Mouse (Mus musculus) ES-E14 (cell line): ENCODE measurements around the gene Sap18.
"Not testable (repeated sequence)": the region's sequence is repeated elsewhere in the genome, so short reads cannot be mapped to it uniquely, and the experiment has no call there.

ENCODE experiments used
- CHD2 ChIP-seq: IDR thresholded peaks from 2 replicates; pipeline ENCODE4 v1.6.1; 2014; ENCODE audit warnings: mild to moderate bottlenecking, low read depth, low read length, inconsistent platforms
- MAFK ChIP-seq: IDR thresholded peaks from 2 replicates; pipeline ENCODE4 v1.6.1; 2014; ENCODE audit warnings: mild to moderate bottlenecking, low read depth, low read length, inconsistent platforms; ENCODE audit not compliant: insufficient read depth
- ZC3H11A ChIP-seq: IDR thresholded peaks from 2 replicates; pipeline ENCODE4 v1.6.1; 2012; ENCODE audit warnings: low read depth, mild to moderate bottlenecking, inconsistent platforms, low read length, borderline replicate concordance

- not testable (repeated sequence) for TF ChIP-seq MAFK, CHD2, ZC3H11A
These were observed 50.1 kb downstream of the Sap18 start for GRCm38 (mm10) chr14:57848061-57848460.
